Mouse (Mus musculus) kidney, adult 2 months (tissue): Measurements from ENCODE around the gene Lzts2.

Source experiments
- CTCF ChIP-seq: fragments of 200-500 bp; conservative IDR thresholded peaks from 2 replicates; pipeline ENCODE4 v1.5.1; 2011; ENCODE audit warnings: low read depth, mild to moderate bottlenecking, control low read depth, low read length, moderate library complexity, mixed read lengths; ENCODE audit not compliant: insufficient read depth, insufficient read length
- POLR2A ChIP-seq: fragments of 200-500 bp; IDR thresholded peaks from one replicate; pipeline ENCODE4 v1.6.1; 2011; ENCODE audit warnings: low read depth, low read length, control low read depth

GRCm38 (mm10) chr19:45029571-45029970 lies 15.4 kb downstream of the Lzts2 start:
- TF ChIP-seq CTCF (no peak), POLR2A (no peak)
